Mouse (Mus musculus): ENCODE measurements around the gene Pex6. TPM values are rescaled to one million over a fixed set of nuclear protein-coding genes. Genes with fewer than 3 reads are reported as not detected.

The Pex6 gene
- 20.2 and 24.5 TPM in 2 replicates for polyA plus RNA-seq (2014; fragmentation: Nextera tagmentation; extraction: Ambion mirVana)

- ATAC-seq (ENCODE audit: low FRiP score, low TSS enrichment), result peak; percentile 92
- Histone ChIP-seq H3K4me1 (ENCODE audit: control insufficient read depth, insufficient read depth, low read length) (peaks cover 16% of the 10 kb centered on the region), H3K27me3 (ENCODE audit: control insufficient read depth, insufficient read depth, low read length) (no peaks in the 10 kb centered on the region), H3K9me3 (ENCODE audit: control insufficient read depth, low read length) (no peaks in the 10 kb centered on the region), H3K27ac (replicated peaks; ENCODE audit: low read depth, low read length) (peak within 1 kb of the TSS; percentile 77), H3K36me3 (ENCODE audit: control insufficient read depth, insufficient read depth, low read length) (peaks cover 22% of the 10 kb centered on the region), H3K9ac (replicated peaks; ENCODE audit: low read length) (peak within 1 kb of the TSS; percentile 80), H3K4me2 (ENCODE audit: low read length) (peak within 1 kb of the TSS; percentile 99), H3K4me3 (replicated peaks; ENCODE audit: low read depth, low read length) (peak within 1 kb of the TSS; percentile 93)
- peak; percentile 97 for DNase-seq
- 8% methylated on average over 36 of the region's 36 CpGs for WGBS
Measured at GRCm38 (mm10) chr17:46710959-46711597, at the start of gene Pex6. Pex6 (plus strand) TSS chr17:46711463.

DNA sequence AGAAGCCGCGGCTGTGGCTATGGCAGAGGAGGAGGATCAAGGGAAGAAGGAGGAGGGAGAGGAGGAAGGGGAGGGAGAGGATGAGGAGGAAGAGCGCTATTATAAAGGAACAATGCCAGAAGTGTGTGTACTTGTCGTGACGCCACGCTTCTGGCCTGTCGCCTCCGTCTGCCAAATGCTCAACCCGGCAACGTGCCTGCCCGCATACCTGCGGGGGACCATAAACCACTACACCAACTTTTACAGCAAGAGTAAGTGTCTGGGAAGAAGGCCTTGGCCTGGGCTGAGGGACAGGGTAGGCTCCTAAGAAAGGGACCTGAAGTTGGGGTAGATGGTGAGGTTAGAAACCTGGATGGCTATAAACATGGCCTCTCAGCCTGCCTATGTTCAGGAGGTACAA lies 49.3 kb upstream of the Pex6 start:
- Histone ChIP-seq H3K27ac (replicated peaks; ENCODE audit: low read depth, low read length) (no peak overlapping the region), H3K9ac (replicated peaks; ENCODE audit: low read length) (no peak overlapping the region), H3K9me3 (ENCODE audit: control insufficient read depth, low read length) (no peaks in the 10 kb centered on the region), H3K36me3 (ENCODE audit: control insufficient read depth, insufficient read depth, low read length) (peaks cover 94% of the 10 kb centered on the region), H3K27me3 (ENCODE audit: control insufficient read depth, insufficient read depth, low read length) (no peaks in the 10 kb centered on the region), H3K4me3 (replicated peaks; ENCODE audit: low read depth, low read length) (no peak overlapping the region), H3K4me2 (ENCODE audit: low read length) (no peak overlapping the region), H3K4me1 (ENCODE audit: control insufficient read depth, insufficient read depth, low read length) (no peaks in the 10 kb centered on the region)
- ATAC-seq (ENCODE audit: low FRiP score, low TSS enrichment) (no peak), DNase-seq (no peak)
- WGBS, result 94% methylated on average over 12 of the region's 12 CpGs

DNA sequence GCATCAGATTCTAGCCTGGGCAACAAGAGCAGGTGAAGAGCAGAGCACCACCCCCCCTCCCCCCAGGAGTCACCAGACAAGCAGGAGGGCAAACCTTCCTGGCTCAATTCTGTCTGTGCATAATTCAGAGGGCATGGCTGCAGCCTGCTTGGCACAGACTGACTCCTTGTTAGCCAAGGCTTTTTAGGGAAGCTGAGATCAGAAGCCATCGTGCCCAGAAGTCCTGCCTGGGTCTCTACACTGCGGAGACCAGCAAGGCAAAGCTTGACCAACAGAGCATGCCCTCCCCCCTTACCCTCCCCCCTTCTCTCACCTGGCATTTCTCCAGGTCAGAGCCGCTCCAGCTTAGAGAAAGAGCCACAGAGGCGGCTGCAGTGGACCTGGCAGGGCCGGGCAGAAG lies 48.5 kb upstream of the Pex6 start:
- no peaks in the 10 kb centered on the region for H3K4me1 ChIP-seq (ENCODE audit: control insufficient read depth, insufficient read depth, low read length)
- H3K27ac ChIP-seq (replicated peaks; ENCODE audit: low read depth, low read length), result no peak overlapping the region
- H3K9me3 ChIP-seq (ENCODE audit: control insufficient read depth, low read length), result no peaks in the 10 kb centered on the region
- H3K36me3 ChIP-seq (ENCODE audit: control insufficient read depth, insufficient read depth, low read length), result peaks cover 92% of the 10 kb centered on the region
- 87% methylated on average over 5 of the region's 5 CpGs for WGBS
- ATAC-seq (ENCODE audit: low FRiP score, low TSS enrichment) (no peak), DNase-seq (no peak)
- no peaks in the 10 kb centered on the region for H3K27me3 ChIP-seq (ENCODE audit: control insufficient read depth, insufficient read depth, low read length)
- no peak overlapping the region for H3K4me2 ChIP-seq (ENCODE audit: low read length)
- H3K9ac ChIP-seq (replicated peaks; ENCODE audit: low read length), result no peak overlapping the region
- H3K4me3 ChIP-seq (replicated peaks; ENCODE audit: low read depth, low read length), result no peak overlapping the region

DNA sequence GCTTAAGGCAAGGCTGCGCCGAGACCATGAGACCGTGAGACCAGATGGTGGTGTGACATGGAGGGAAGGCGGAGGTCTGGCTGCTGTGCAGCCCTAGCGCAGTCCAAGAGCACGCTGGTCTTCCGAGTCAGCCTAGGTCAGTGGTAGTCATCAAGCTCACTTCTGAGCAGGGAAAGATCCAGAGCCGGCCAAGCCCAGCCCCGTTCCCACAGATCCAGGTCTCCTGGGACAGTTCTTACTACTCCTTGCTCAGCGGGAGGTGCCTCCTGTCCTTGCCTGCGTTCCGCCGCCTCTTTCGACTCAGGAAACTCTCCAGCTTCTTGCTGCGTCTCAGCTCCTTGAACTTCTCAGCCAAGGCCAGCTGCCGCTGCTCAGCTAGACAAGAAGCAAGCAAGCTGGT lies 43.6 kb upstream of the Pex6 start:
- Histone ChIP-seq H3K4me2 (ENCODE audit: low read length) (no peak overlapping the region), H3K27me3 (ENCODE audit: control insufficient read depth, insufficient read depth, low read length) (no peaks in the 10 kb centered on the region), H3K4me3 (replicated peaks; ENCODE audit: low read depth, low read length) (no peak overlapping the region), H3K9ac (replicated peaks; ENCODE audit: low read length) (no peak overlapping the region), H3K9me3 (ENCODE audit: control insufficient read depth, low read length) (no peaks in the 10 kb centered on the region), H3K4me1 (ENCODE audit: control insufficient read depth, insufficient read depth, low read length) (no peaks in the 10 kb centered on the region), H3K27ac (replicated peaks; ENCODE audit: low read depth, low read length) (no peak overlapping the region), H3K36me3 (ENCODE audit: control insufficient read depth, insufficient read depth, low read length) (peaks cover 70% of the 10 kb centered on the region)
- DNase-seq (no peak), ATAC-seq (ENCODE audit: low FRiP score, low TSS enrichment) (no peak)
- 92% methylated on average over 16 of the region's 16 CpGs for WGBS

GRCm38 (mm10) chr17:46669911-46670310 lies 41.4 kb upstream of the Pex6 start:
- no peak for ATAC-seq (ENCODE audit: low FRiP score, low TSS enrichment)
- H3K9me3 ChIP-seq (ENCODE audit: control insufficient read depth, low read length), result no peaks in the 10 kb centered on the region
- no peak overlapping the region for H3K9ac ChIP-seq (replicated peaks; ENCODE audit: low read length)
- DNase-seq, result no peak
- no peak overlapping the region for H3K4me3 ChIP-seq (replicated peaks; ENCODE audit: low read depth, low read length)
- no peak overlapping the region for H3K4me2 ChIP-seq (ENCODE audit: low read length)
- H3K36me3 ChIP-seq (ENCODE audit: control insufficient read depth, insufficient read depth, low read length), result peaks cover 52% of the 10 kb centered on the region
- WGBS, result 95% methylated on average over 10 of the region's 10 CpGs
- H3K4me1 ChIP-seq (ENCODE audit: control insufficient read depth, insufficient read depth, low read length), result peaks cover 15% of the 10 kb centered on the region
- H3K27me3 ChIP-seq (ENCODE audit: control insufficient read depth, insufficient read depth, low read length), result no peaks in the 10 kb centered on the region
- no peak overlapping the region for H3K27ac ChIP-seq (replicated peaks; ENCODE audit: low read depth, low read length)

GRCm38 (mm10) chr17:46673850-46674529 lies 37.3 kb upstream of the Pex6 start, which contains the start of gene Rrp36:
Rrp36 (minus strand) TSS chr17:46674352.
- peak; percentile 95 for DNase-seq
- H3K36me3 ChIP-seq (ENCODE audit: control insufficient read depth, insufficient read depth, low read length), result peaks cover 57% of the 10 kb centered on the region

GRCm38 (mm10) chr17:46674530-46675283 lies 36.6 kb upstream of the Pex6 start:
- peak overlapping the region; percentile 94 for H3K4me2 ChIP-seq (ENCODE audit: low read length)
- WGBS, result 16% methylated on average over 15 of the region's 15 CpGs
- peaks cover 26% of the 10 kb centered on the region for H3K4me1 ChIP-seq (ENCODE audit: control insufficient read depth, insufficient read depth, low read length)
- H3K9ac ChIP-seq (replicated peaks; ENCODE audit: low read length), result peak overlapping the region; percentile 64; the same call in 1 of the 2 replicates
- H3K27ac ChIP-seq (replicated peaks; ENCODE audit: low read depth, low read length), result peak overlapping the region; percentile 67
- peaks cover 50% of the 10 kb centered on the region for H3K36me3 ChIP-seq (ENCODE audit: control insufficient read depth, insufficient read depth, low read length)
- H3K27me3 ChIP-seq (ENCODE audit: control insufficient read depth, insufficient read depth, low read length), result no peaks in the 10 kb centered on the region
- H3K9me3 ChIP-seq (ENCODE audit: control insufficient read depth, low read length), result no peaks in the 10 kb centered on the region
- DNase-seq (no peak), ATAC-seq (ENCODE audit: low FRiP score, low TSS enrichment) (peak; percentile 39)
- H3K4me3 ChIP-seq (replicated peaks; ENCODE audit: low read depth, low read length), result peak overlapping the region; percentile 79

More at GRCm38 (mm10) chr17:46673850-46674529, 37.3 kb upstream of the Pex6 start, which contains the start of gene Rrp36:
- WGBS, result 1% methylated on average over 43 of the region's 43 CpGs
- Histone ChIP-seq H3K27ac (replicated peaks; ENCODE audit: low read depth, low read length) (peak within 1 kb of the TSS; percentile 67), H3K4me1 (ENCODE audit: control insufficient read depth, insufficient read depth, low read length) (peaks cover 18% of the 10 kb centered on the region), H3K4me2 (ENCODE audit: low read length) (peak within 1 kb of the TSS; percentile 94), H3K9ac (replicated peaks; ENCODE audit: low read length) (peak within 1 kb of the TSS; percentile 64), H3K9me3 (ENCODE audit: control insufficient read depth, low read length) (no peaks in the 10 kb centered on the region), H3K4me3 (replicated peaks; ENCODE audit: low read depth, low read length) (peak within 1 kb of the TSS; percentile 79), H3K27me3 (ENCODE audit: control insufficient read depth, insufficient read depth, low read length) (no peaks in the 10 kb centered on the region)
- peak; percentile 89 for ATAC-seq (ENCODE audit: low FRiP score, low TSS enrichment)

- 93% methylated on average over 9 of the region's 9 CpGs for WGBS
Measured at GRCm38 (mm10) chr17:46678416-46678815, 32.8 kb upstream of the Pex6 start, which contains the start of gene Mea1. Mea1 (plus strand) TSS chr17:46678793.

More at GRCm38 (mm10) chr17:46678416-46678815, 32.8 kb upstream of the Pex6 start, which contains the start of gene Mea1:
- Histone ChIP-seq H3K9me3 (ENCODE audit: control insufficient read depth, low read length) (no peaks in the 10 kb centered on the region), H3K27ac (replicated peaks; ENCODE audit: low read depth, low read length) (no peak within 1 kb of the TSS), H3K36me3 (ENCODE audit: control insufficient read depth, insufficient read depth, low read length) (peaks cover 44% of the 10 kb centered on the region), H3K9ac (replicated peaks; ENCODE audit: low read length) (peak within 1 kb of the TSS; percentile 69), H3K4me1 (ENCODE audit: control insufficient read depth, insufficient read depth, low read length) (peaks cover 29% of the 10 kb centered on the region), H3K27me3 (ENCODE audit: control insufficient read depth, insufficient read depth, low read length) (no peaks in the 10 kb centered on the region), H3K4me3 (replicated peaks; ENCODE audit: low read depth, low read length) (peak within 1 kb of the TSS; percentile 82), H3K4me2 (ENCODE audit: low read length) (peak within 1 kb of the TSS; percentile 76)
- no peak for DNase-seq
- ATAC-seq (ENCODE audit: low FRiP score, low TSS enrichment), result no peak

All from midbrain, embryonic 14.5 days (tissue).